Mouse (Mus musculus) ovary, postnatal 10 days (tissue): ENCODE results near the gene Atp6v1fnb.

Experiments used
- DNase-seq: peaks from one replicate; pipeline ENCODE4 v3.0.0; 2022; ENCODE audit warnings: low spot score

Atp6v1fnb gene

DNA sequence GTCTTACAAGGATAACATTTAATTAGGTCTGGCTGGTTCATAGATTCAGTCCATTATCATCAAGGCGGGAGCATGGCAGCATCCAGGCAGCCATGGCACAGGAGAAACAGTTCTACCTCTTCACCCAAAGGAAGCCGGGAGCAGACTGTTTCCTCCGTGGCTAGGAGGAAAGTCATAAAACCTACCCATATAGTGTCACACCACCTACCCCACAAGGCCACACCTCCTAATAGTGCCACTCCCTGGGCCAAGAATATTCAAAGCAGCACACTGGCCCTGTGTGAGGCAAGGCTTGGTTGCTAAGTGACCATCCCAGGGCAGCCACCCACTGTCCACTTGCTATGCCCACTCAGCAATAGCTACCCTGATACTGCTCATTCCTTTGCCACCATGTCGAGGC lies at the start of gene Atp6v1fnb:
Gene Atp6v1fnb (plus strand): TSS at position 301 of the 400 bp plus-strand sequence.
- DNase-seq, result no peak

DNA sequence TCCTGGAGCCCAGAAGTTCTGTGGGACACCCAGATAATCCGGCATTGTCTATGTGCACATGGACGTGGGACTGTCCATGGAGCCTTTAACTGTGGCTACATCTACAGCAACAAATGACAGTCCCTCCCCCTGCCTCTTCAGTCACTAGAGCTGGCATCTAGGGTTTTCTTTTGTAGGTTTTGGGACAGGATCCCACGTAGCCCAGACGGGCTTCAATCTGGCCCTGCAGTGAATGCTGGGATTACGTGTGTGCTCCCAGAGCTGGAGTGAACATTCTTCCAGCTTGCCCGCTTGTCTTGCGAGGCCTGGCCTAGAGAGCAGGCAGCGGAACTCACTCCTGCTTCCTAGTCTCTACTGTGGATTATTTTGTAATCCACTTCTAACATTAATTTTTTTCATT lies 46.1 kb upstream of the Atp6v1fnb start:
- DNase-seq, result no peak

DNA sequence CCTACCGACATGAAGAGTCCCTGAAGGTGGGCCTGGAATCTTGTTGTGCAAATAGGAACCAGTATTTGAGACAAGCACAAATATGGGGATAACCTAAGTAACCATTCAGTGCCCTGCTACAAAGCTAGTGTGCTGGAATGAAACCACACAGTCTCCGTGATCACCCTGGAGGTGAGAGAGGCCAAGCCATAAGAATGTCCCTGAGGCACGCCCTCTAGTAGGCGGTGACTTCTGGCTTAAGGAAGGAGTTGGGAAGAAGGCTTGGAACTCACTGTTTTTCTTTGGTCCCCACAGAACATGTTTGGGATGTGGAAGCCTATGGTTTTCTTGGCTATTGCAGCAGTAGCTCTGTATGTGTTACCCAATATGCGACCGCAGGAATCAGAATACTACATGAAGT lies 44.9 kb upstream of the Atp6v1fnb start:
- no peak for DNase-seq

- DNase-seq, result no peak
Observed at GRCm38 (mm10) chr6:29428171-29428570, 43.1 kb upstream of the Atp6v1fnb start.

- DNase-seq, result no peak
Observed at GRCm38 (mm10) chr6:29430681-29431420, 40.4 kb upstream of the Atp6v1fnb start.

DNA sequence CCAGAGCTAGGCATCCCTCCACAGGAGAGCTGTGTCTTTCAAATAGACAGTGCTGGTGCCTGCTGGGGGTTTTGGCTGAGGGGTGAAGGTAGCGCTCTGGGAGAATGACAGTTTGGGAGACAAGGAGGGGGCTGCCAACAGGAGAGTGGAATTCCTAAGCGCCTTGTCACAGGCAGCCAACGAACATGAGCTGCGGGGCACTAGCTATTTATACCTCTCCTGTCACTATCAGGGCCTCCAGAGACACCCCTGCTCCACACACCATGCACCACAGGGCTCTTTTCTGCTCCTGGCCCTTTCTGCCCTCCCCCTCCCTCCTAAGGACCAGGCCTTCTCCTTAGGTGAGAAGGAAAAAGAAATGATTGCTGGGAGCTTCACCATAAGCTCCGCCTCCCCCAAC lies 39.8 kb upstream of the Atp6v1fnb start:
- DNase-seq, result no peak

DNA sequence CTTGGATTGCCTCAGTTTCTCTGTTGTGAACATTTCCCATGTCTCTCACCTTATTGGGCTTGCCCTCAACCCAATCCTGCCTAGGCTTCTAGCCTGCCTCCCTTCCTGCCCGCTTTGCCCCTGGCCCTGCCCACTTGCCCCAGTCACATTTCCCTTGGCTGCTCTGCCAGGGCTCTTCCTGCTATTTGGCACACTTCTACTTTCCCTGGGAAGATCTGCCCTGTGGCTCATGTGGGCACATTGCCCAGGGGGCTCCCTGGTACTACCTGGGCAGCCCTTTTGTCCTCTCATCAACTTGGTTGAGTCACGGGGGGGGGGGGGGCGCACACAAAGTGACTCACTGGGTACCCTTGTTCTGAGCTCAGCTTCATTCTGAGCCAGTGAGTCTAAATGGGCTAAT lies 39.1 kb upstream of the Atp6v1fnb start:
- DNase-seq, result no peak

- no peak for DNase-seq
Observed at GRCm38 (mm10) chr6:29432676-29433037, 38.6 kb upstream of the Atp6v1fnb start.

DNA sequence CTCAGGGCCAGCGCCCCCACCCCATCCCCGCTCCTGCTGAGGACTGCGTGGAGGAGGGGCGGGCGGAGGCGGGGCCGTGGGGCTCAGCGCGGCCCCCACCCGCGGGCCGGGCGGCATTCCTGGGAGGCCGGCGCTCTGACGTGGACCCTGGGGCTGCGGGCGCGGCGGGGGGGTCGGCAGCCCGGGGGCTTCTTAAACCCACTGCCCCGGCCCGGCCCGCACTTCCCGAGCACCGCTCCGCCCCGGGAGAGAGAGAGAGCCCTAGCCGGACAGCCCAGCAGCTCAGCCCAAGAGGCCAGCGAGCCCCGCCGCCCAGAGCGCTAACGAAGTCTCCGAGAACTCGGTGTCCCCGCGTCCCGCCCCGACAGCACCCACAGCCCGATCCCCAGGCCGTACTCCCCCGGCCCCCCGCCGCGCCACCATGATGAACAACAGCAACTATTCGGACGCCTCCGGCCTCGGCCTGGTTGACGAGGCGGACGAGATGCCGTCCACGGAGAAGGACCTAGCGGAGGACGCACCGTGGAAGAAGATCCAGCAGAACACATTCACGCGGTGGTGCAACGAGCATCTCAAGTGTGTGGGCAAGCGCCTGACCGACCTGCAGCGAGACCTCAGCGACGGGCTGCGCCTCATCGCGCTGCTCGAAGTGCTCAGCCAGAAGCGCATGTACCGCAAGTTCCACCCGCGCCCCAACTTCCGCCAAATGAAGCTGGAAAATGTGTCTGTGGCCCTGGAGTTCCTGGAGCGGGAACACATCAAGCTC lies 38.0 kb upstream of the Atp6v1fnb start, which contains the start of gene Flnc:
Gene Flnc (plus strand): TSS at position 219 of the 766 bp plus-strand sequence.
- peak; percentile 49 for DNase-seq

- DNase-seq, result peak; percentile 36
Observed at GRCm38 (mm10) chr6:29433804-29434795, 37.1 kb upstream of the Atp6v1fnb start.

GRCm38 (mm10) chr6:29434911-29435691 lies 36.1 kb upstream of the Atp6v1fnb start:
- peak; percentile 39 for DNase-seq

DNA sequence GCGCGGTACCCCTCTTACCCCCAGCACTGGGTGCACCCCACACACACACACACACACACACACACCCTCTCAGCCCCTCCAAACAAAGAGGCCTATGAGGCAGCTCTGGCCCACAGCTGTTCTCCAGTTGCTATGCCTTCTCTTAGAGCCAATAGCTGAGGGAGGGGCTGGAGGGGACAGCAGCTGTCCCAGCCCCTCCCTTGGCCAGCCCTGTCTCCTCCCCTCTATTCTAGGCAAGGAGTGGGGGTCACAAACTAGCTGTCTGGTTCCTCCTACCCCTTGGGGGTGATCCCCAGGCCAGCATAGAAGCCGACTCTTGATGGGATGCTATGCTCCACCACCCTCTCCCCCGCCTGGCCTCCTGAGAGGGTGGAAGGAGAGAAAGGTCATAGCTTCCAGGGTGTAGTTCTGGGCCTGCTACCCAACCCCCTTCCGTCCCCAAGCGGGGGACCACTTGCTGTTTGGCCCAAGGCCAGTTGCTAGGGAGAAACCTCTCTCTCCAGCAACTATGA lies 35.2 kb upstream of the Atp6v1fnb start:
- DNase-seq, result peak; percentile 32

DNA sequence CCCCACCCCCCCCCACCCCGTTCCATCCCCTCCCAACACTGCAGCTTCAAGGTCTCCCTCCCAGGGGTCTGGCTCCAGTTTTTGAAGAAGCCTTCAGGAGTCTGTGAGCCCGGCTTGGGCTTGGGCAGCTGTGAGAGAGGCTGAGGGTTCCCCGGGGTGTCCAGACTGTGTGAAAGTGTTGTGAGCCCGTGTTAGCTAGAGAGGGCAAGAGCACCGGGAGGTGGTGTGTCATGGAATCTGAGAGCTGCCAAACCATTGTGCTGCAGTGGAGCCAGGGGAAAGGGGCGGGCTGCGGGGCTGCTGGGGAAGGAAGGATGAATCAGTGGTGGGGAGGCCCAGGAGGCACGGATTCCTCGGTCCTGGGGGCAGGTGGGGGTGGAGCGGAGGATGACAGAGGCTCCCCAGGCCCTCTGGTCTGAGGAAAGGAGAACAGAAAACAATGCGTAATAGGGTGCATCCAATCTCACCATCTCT lies 34.7 kb upstream of the Atp6v1fnb start:
- peak; percentile 38 for DNase-seq

DNA sequence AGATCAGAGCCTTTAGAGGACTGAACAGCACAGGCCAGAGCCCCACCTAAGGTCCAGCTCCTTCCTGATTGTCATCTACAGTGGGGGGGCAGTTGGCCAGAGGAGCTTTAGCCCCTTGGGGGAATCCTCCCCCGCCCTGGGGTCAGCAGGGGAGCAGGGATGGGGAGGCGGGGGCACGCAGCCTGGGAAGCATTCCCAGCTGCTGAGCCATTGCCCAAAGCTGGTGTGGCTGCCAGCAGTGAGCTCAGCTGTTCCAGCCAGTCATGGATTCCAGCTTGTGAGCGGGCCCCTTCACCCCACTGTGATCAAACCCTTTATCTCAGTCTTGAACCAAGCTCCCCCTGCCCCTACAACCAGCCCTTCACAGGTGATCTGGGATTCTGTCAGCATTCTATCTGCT lies 32.0 kb upstream of the Atp6v1fnb start:
- no peak for DNase-seq

GRCm38 (mm10) chr6:29439789-29440188 lies 31.4 kb upstream of the Atp6v1fnb start:
- no peak for DNase-seq

- no peak for DNase-seq
Observed at GRCm38 (mm10) chr6:29444773-29445172, 26.5 kb upstream of the Atp6v1fnb start.

- DNase-seq, result no peak
Observed at GRCm38 (mm10) chr6:29445354-29445753, 25.9 kb upstream of the Atp6v1fnb start.

DNA sequence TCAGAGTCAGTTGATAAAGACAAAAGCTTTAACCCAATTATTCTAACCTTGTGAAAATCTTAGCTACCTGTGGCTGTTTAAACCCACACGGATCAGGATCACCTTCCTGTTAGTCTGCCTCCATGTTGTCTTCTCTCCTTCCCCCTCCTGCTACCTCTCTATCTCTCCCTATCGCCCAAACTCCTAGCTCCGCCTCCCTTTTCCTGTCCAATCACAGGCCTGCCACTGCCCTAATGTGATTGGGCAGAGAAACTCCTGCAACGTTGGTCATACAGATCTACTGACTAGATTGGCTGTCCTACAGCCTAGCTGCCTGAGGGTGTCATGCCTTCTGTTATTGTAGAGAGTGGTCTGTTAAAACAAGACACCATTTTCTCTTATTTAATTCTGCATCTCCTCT lies 21.4 kb upstream of the Atp6v1fnb start:
- DNase-seq, result no peak

DNA sequence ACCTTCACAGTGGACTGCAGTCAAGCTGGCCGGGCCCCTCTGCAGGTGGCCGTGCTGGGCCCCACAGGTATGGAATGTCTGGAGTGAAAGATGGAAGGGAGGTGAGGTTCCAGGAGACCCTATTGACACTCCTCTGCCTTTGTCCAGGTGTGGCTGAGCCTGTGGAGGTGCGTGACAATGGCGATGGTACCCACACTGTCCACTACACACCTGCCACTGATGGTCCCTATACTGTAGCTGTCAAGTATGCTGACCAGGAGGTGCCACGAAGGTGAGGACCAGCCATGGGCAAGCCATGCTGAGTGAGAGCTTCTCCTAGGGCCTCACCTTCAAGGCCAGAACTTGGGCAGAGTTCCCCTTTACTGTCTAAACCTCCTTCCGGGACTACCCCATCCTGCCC lies 20.6 kb upstream of the Atp6v1fnb start:
- no peak for DNase-seq

GRCm38 (mm10) chr6:29461502-29461901 lies 9.7 kb upstream of the Atp6v1fnb start:
- no peak for DNase-seq

DNA sequence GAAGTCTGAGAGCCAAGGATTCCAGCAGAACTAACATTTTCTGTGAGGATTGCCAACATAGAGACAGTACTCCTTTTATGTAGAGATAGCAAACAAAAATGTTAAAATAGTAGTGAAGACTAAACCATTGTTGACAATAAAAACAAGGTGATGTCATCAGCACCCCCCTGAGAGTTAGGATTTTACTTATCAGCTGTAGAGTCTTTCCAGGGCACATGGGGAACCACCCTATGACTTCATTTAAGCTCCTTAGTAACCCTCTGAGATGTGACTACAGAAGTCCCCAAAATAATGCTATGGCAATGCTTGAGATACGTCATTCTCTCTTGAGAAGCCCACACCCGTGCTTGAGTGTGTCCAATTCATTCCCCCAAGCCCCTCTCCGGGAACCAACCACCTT lies 7.8 kb upstream of the Atp6v1fnb start:
- DNase-seq, result no peak
